Mouse (Mus musculus) urinary bladder, postnatal 4 days (tissue): ENCODE results near the gene Ufd1.

Experiments
- DNase-seq, 2 experiments: peaks; one replicate each; pipeline ENCODE4 v3.0.0; 2021 to 2022; ENCODE audit warnings: low spot score in 2 of 2

The Ufd1 gene

GRCm38 (mm10) chr16:18884044-18884443 lies 72.5 kb downstream of the Ufd1 start:
- no peak for DNase-seq
